Mouse (Mus musculus) E14TG2a.4 (cell line): ENCODE data around the gene Phkg1.

ENCODE experiments used
- CTCF ChIP-seq: conservative IDR thresholded peaks from 2 replicates; pipeline ENCODE4 v1.5.1; 2014; ENCODE audit warnings: low read length
- POU5F1 ChIP-seq: IDR thresholded peaks from 2 replicates; pipeline ENCODE4 v1.6.1; 2014; ENCODE audit warnings: low read length, borderline replicate concordance

- TF ChIP-seq POU5F1: no peak
- no peak for TF ChIP-seq CTCF
Observed at GRCm38 (mm10) chr5:129855163-129855562, 43.2 kb downstream of the Phkg1 start.
